Mouse (Mus musculus) cerebellum, adult 2 months (tissue): Measurements from ENCODE around the gene Tmem151b. TPM values are rescaled to one million over a fixed set of nuclear protein-coding genes. Genes with fewer than 3 reads are reported as not detected.

Source experiments
- DNase-seq, 2 experiments: peaks; one replicate each; pipeline ENCODE4 v3.0.0; 2021
- H3K27ac ChIP-seq: fragments of 200-500 bp; 2 replicates; pipeline ENCODE4 v1.5.1; 2012; ENCODE audit warnings: low read length, control low read depth, inconsistent platforms; ENCODE audit not compliant: insufficient read depth
- H3K27me3 ChIP-seq: fragments of 200-500 bp; 2 replicates; pipeline ENCODE4 v1.6.1; 2012; ENCODE audit warnings: inconsistent platforms, mild to moderate bottlenecking, low read length, moderate library complexity; ENCODE audit not compliant: control insufficient read depth, insufficient read depth
- H3K4me1 ChIP-seq: fragments of 200-500 bp; 2 replicates; pipeline ENCODE4 v1.6.1; 2011; ENCODE audit warnings: low read length; ENCODE audit not compliant: control insufficient read depth, insufficient read depth
- H3K4me3 ChIP-seq: fragments of 200-500 bp; replicated peaks from 2 replicates; pipeline ENCODE3; 2011; ENCODE audit warnings: mild to moderate bottlenecking, low read depth, low read length, control low read depth; ENCODE audit not compliant: insufficient read depth
- CTCF ChIP-seq: fragments of 200-500 bp; IDR thresholded peaks from 2 replicates; pipeline ENCODE4 v1.5.1; 2011; ENCODE audit warnings: low read depth, mild to moderate bottlenecking, control low read depth, low read length, moderate library complexity, borderline replicate concordance; ENCODE audit not compliant: insufficient read depth
- POLR2A ChIP-seq: fragments of 200-500 bp; IDR thresholded peaks from 2 replicates; pipeline ENCODE4 v1.6.1; 2011; ENCODE audit warnings: low read length, control low read depth, borderline replicate concordance; ENCODE audit not compliant: insufficient read depth
- WGBS: fragments of 180-500 bp; shearing (Covaris S2); methylation state at CpG from one replicate; pipeline ENCODE4 v1.1.7; 2018; 5-methylcytosine and 5-hydroxymethylcytosine counted together
- polyA plus RNA-seq: library from polyadenylated mRNA; depleted of rRNA; stranded (reverse); fragments of >200 nt; gene quantifications from 2 replicates; pipeline ENCODE4 v1.2.3, GENCODE M21; 2012; rRNA removed

The Tmem151b gene
- polyA plus RNA-seq, 1 experiment = 125 TPM

DNA sequence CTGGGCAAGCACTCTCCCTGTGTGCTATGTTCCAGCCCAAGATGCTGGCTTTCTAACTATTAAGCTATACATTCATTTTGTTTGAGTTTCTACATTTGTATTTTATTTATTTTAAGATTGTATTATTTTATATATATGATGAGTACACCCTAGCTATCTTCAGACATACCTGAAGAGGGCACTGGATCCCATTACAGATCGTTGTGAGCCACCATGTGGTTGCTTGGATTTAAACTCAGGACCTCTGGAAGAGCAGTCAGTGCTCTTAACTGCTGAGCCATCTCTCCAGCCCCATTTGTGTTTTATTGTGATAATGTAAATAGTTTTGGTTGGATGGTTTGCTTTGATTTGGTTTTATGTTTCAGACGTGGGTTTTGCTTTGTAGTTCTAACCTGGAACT is 50.0 kb downstream of the Tmem151b start:
- H3K4me3 ChIP-seq = no peak overlapping the region
- TF ChIP-seq CTCF (no peak), POLR2A (no peak)
- no peaks in the 10 kb centered on the region for H3K27me3 ChIP-seq
- H3K4me1 ChIP-seq = no peaks in the 10 kb centered on the region
- WGBS = 57% methylated on average over 2 of the region's 2 CpGs
- no peak for DNase-seq
- no peak overlapping the region for H3K27ac ChIP-seq

DNA sequence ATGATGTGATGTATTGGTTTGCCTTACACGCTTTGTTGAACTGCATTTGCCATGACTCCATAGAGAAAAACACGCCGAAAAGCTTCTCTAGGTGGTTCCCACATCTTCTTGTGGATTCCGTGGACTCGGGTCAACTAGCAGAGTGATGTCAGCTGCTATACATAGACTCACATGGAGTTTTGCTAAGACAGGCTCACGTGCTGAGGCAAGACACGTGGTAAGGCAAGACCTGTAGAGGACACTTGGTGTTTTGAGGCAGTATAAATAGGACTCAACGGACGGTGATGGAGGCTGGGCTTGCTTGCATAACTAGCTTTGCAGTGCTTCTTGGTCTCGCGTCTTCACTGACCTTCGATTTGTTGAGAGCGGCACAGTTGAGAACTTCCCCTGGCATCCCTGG is 51.1 kb downstream of the Tmem151b start:
- no peak for DNase-seq
- Histone ChIP-seq H3K27me3 (no peaks in the 10 kb centered on the region), H3K27ac (no peak overlapping the region), H3K4me3 (no peak overlapping the region), H3K4me1 (no peaks in the 10 kb centered on the region)
- TF ChIP-seq POLR2A (no peak), CTCF (no peak)
- 77% methylated on average over 13 of the region's 13 CpGs for WGBS

DNA sequence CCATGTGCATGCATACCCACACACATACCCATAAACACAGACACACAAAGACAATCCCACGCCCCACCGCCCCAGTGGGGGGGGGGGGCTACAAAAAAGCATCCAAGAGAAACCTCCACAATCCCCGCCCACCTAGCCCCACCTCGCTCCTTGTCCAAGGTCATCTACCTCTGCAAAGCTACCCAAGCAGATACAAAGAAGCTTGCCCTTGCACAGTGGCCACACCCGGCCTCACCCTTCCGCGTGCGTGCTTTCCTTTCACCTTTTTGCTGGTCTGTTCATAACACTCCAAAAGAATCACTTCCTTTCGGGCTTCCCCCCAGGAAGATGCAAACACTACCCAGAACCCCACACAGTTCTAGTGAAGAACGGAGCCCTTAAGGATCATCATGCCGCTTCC is 54.1 kb downstream of the Tmem151b start:
- Histone ChIP-seq H3K4me1 (no peaks in the 10 kb centered on the region), H3K27me3 (no peaks in the 10 kb centered on the region), H3K4me3 (no peak overlapping the region), H3K27ac (no peak overlapping the region)
- TF ChIP-seq CTCF (no peak), POLR2A (no peak)
- WGBS = 80% methylated on average over 11 of the region's 11 CpGs
- DNase-seq = no peak

Other genes starting within 250 kb of the Tmem151b start
- gene Cdc5l, start 115.9 kb downstream of the Tmem151b start, polyA plus RNA-seq = 37.7 and 38.1 TPM in 2 replicates
- 2.6 TPM in 2 replicates for gene Spats1, start 74.3 kb downstream of the Tmem151b start, polyA plus RNA-seq
- gene Aars2, start 42.8 kb downstream of the Tmem151b start, polyA plus RNA-seq = 43.9 and 44.3 TPM in 2 replicates
- 0.61 and 0.74 TPM in 2 replicates for gene Tcte1, start 26.2 kb downstream of the Tmem151b start, polyA plus RNA-seq
- gene Nfkbie, start 6.0 kb upstream of the Tmem151b start, polyA plus RNA-seq = 12.5 and 13.5 TPM in 2 replicates
- 71.3 and 74.0 TPM in 2 replicates for gene Slc35b2, start 14.2 kb upstream of the Tmem151b start, polyA plus RNA-seq
- 915 and 924 TPM in 2 replicates for gene Hsp90ab1, start 23.6 kb upstream of the Tmem151b start, polyA plus RNA-seq
- 72.2 and 75.6 TPM in 2 replicates for gene Slc29a1, start 49.9 kb upstream of the Tmem151b start, polyA plus RNA-seq
- gene Mymx, start 52.4 kb upstream of the Tmem151b start, polyA plus RNA-seq = not detected in 2 replicates
- 3.8 and 4.7 TPM in 2 replicates for gene Capn11, start 109.6 kb upstream of the Tmem151b start, polyA plus RNA-seq
- gene Mrpl14, start 136.6 kb upstream of the Tmem151b start, polyA plus RNA-seq = 78.4 and 84.2 TPM in 2 replicates
- gene Tmem63b, start 137.2 kb upstream of the Tmem151b start, polyA plus RNA-seq = 196 and 199 TPM in 2 replicates
- gene 1600014C23Rik, start 184.2 kb upstream of the Tmem151b start, polyA plus RNA-seq = 0.27 and 0.54 TPM in 2 replicates